7 mouse cellular contexts compared by ENCODE assay signal in genomic region chr10:80341491-80342304, GRCm38 (mm10). TPM values are rescaled to one million over a fixed set of nuclear protein-coding genes. Genes with fewer than 3 reads are reported as not detected.
DNase-seq lines count a peak whose midpoint lies in the region; ATAC-seq and TF ChIP-seq lines count a peak whose summit lies in the region.

No protein-coding gene starts in this region.

- peak overlapping the region; percentile 67 for H3K4me3 ChIP-seq in testis, adult 2 months (ENCODE audit: control insufficient read depth, low read depth, low read length)
- peak overlapping the region; percentile 33 for H3K4me3 ChIP-seq in hindbrain, embryonic 12.5 days
- peak overlapping the region; percentile 91 for H3K4me3 ChIP-seq in megakaryocyte, embryonic 14.5 days (replicated peaks)

- H3K4me2 ChIP-seq in hindbrain, embryonic 12.5 days (replicated peaks) = peak overlapping the region; percentile 54

- WGBS in hindbrain, embryonic 12.5 days = 2% methylated on average over 44 of the region's 47 CpGs

- H3K27ac ChIP-seq in testis, adult 2 months (ENCODE audit: control insufficient read depth, insufficient read depth, low read depth, low read length) = no peak overlapping the region
- no peak overlapping the region for H3K27ac ChIP-seq in hindbrain, embryonic 12.5 days

- H3K9me3 ChIP-seq in hindbrain, embryonic 12.5 days (replicated peaks) = no peaks in the 10 kb centered on the region
- no peaks in the 10 kb centered on the region for H3K9me3 ChIP-seq in megakaryocyte, embryonic 14.5 days

- no peak for TF ChIP-seq POLR2A in testis, adult 2 months (IDR thresholded peaks at IDR 0.05; ENCODE audit: control insufficient read depth, low read depth, low read length)

- H3K27me3 ChIP-seq in testis, adult 2 months (ENCODE audit: control insufficient read depth, insufficient read depth, low read length) = no peaks in the 10 kb centered on the region
- H3K27me3 ChIP-seq in hindbrain, embryonic 12.5 days = peaks cover 70% of the 10 kb centered on the region
- peaks cover 18% of the 10 kb centered on the region for H3K27me3 ChIP-seq in megakaryocyte, embryonic 14.5 days (replicated peaks)

- no peak for TF ChIP-seq CTCF in testis, adult 2 months (IDR thresholded peaks at IDR 0.05; ENCODE audit: control insufficient read depth, insufficient read depth, insufficient replicate concordance, low read depth, low read length)

- 0 out of 2 replicates have a peak, but pooled peaks have one; percentile 3 for ATAC-seq in hindbrain, embryonic 12.5 days (ENCODE audit: low FRiP score)

- no peaks in the 10 kb centered on the region for H3K36me3 ChIP-seq in testis, adult 2 months (ENCODE audit: control insufficient read depth, insufficient read depth, low read length)
- H3K36me3 ChIP-seq in hindbrain, embryonic 12.5 days = no peaks in the 10 kb centered on the region
- H3K36me3 ChIP-seq in megakaryocyte, embryonic 14.5 days (replicated peaks; ENCODE audit: low read length) = peaks cover 14% of the 10 kb centered on the region

- H3K4me1 ChIP-seq in testis, adult 2 months (ENCODE audit: control insufficient read depth, insufficient read depth, low read length) = peaks cover 33% of the 10 kb centered on the region
- H3K4me1 ChIP-seq in hindbrain, embryonic 12.5 days = peaks cover 38% of the 10 kb centered on the region
- peaks cover 77% of the 10 kb centered on the region for H3K4me1 ChIP-seq in megakaryocyte, embryonic 14.5 days

- H3K9ac ChIP-seq in hindbrain, embryonic 12.5 days = no peak overlapping the region

- DNase-seq in testis, postnatal 14 days (ENCODE audit: low spot score) = no peak
- DNase-seq in left cerebral cortex, adult 9 months (ENCODE audit: low spot score in 2 of 2) = no peak
- no peak for DNase-seq in thymus, postnatal 14 days
- no peak for DNase-seq in adipocyte (ENCODE audit: low spot score)

RNA-seq across cellular contexts. Expression of gene Adamtsl5, which starts 6.5 kb away (rescaled TPM):
- polyA plus RNA-seq in testis, adult 2 months (2012; rRNA removed) = 3.3 and 4.1 TPM in 2 replicates
- polyA plus RNA-seq in hindbrain, embryonic 12.5 days (2016; fragmentation: Nextera tagmentation; extraction: Ambion mirVana) = 0.38 and 0.77 TPM in 2 replicates
- polyA plus RNA-seq in megakaryocyte, embryonic 14.5 days (2012; ENCODE audit: insufficient read depth, low replicate concordance) = 27.2 and 34.8 TPM in 2 replicates

RNA-seq across cellular contexts. Expression of gene Reep6, which starts 11.9 kb away (rescaled TPM):
- 698 and 732 TPM in 2 replicates for polyA plus RNA-seq in testis, adult 2 months (2012; rRNA removed)
- 3.2 and 4.1 TPM in 2 replicates for polyA plus RNA-seq in hindbrain, embryonic 12.5 days (2016; fragmentation: Nextera tagmentation; extraction: Ambion mirVana)
- 19.0 and 21.1 TPM in 2 replicates for polyA plus RNA-seq in megakaryocyte, embryonic 14.5 days (2012; ENCODE audit: insufficient read depth, low replicate concordance)

RNA-seq across cellular contexts. Expression of gene Pcsk4, which starts 12.4 kb away (rescaled TPM):
- polyA plus RNA-seq in testis, adult 2 months (2012; rRNA removed) = 324 and 326 TPM in 2 replicates
- 2.2 and 2.8 TPM in 2 replicates for polyA plus RNA-seq in hindbrain, embryonic 12.5 days (2016; fragmentation: Nextera tagmentation; extraction: Ambion mirVana)
- polyA plus RNA-seq in megakaryocyte, embryonic 14.5 days (2012; ENCODE audit: insufficient read depth, low replicate concordance) = 15.1 and 26.0 TPM in 2 replicates

RNA-seq across cellular contexts. Expression of gene Plk5, which starts 14.6 kb away (rescaled TPM):
- 1.3 and 1.7 TPM in 2 replicates for polyA plus RNA-seq in testis, adult 2 months (2012; rRNA removed)
- polyA plus RNA-seq in hindbrain, embryonic 12.5 days (2016; fragmentation: Nextera tagmentation; extraction: Ambion mirVana) = 0.35 and 0.50 TPM in 2 replicates
- polyA plus RNA-seq in megakaryocyte, embryonic 14.5 days (2012; ENCODE audit: insufficient read depth, low replicate concordance) = not detected in 2 replicates

RNA-seq across cellular contexts. Expression of gene 2310011J03Rik, which starts 21.4 kb away (rescaled TPM):
- polyA plus RNA-seq in testis, adult 2 months (2012; rRNA removed) = 11.3 and 13.1 TPM in 2 replicates
- 38.4 and 39.7 TPM in 2 replicates for polyA plus RNA-seq in hindbrain, embryonic 12.5 days (2016; fragmentation: Nextera tagmentation; extraction: Ambion mirVana)
- 62.0 and 88.2 TPM in 2 replicates for polyA plus RNA-seq in megakaryocyte, embryonic 14.5 days (2012; ENCODE audit: insufficient read depth, low replicate concordance)

Comparison
In these comparisons a context has a peak if more than half of its experiments do, and no peak if none do; other contexts are left out.
1. H3K4me3 ChIP-seq: peak in every context shown above with its lines; median percentile 91 in megakaryocyte, embryonic 14.5 days; 67 in testis, adult 2 months; 33 in hindbrain, embryonic 12.5 days.
2. RNA of gene Reep6, which starts 11.9 kb away (polyA plus RNA-seq): 698 to 732 TPM in testis, adult 2 months; 19.0 to 21.1 TPM in megakaryocyte, embryonic 14.5 days and 3.2 to 4.1 TPM in hindbrain, embryonic 12.5 days; every median in the first group is over 10 times any median in the second.
3. RNA of gene Pcsk4, which starts 12.4 kb away (polyA plus RNA-seq): 324 to 326 TPM in testis, adult 2 months; 15.1 to 26.0 TPM in megakaryocyte, embryonic 14.5 days and 2.2 to 2.8 TPM in hindbrain, embryonic 12.5 days; every median in the first group is over 10 times any median in the second.